Mouse (Mus musculus) ZHBTc4 (cell line): ENCODE data around the gene Tnrc6a.

Source experiments
- DNase-seq: peaks from one replicate; pipeline ENCODE4 v3.0.0-alpha.2; 2011; ENCODE audit warnings: low read depth, low spot score

Gene Tnrc6a

GRCm38 (mm10) chr7:123124735-123125181, 1.1 kb downstream of the Tnrc6a start:
- DNase-seq: no peak

GRCm38 (mm10) chr7:123126056-123126455, 2.4 kb downstream of the Tnrc6a start:
- DNase-seq: no peak

- DNase-seq: peak; percentile 45
Measured at GRCm38 (mm10) chr7:123127301-123127700, 3.6 kb downstream of the Tnrc6a start.

GRCm38 (mm10) chr7:123127981-123128380, 4.3 kb downstream of the Tnrc6a start:
- DNase-seq: no peak

- DNase-seq: no peak
Measured at GRCm38 (mm10) chr7:123129061-123129460, 5.4 kb downstream of the Tnrc6a start.

GRCm38 (mm10) chr7:123130198-123130597, 6.5 kb downstream of the Tnrc6a start:
- no peak for DNase-seq

GRCm38 (mm10) chr7:123132401-123132800, 8.7 kb downstream of the Tnrc6a start:
- no peak for DNase-seq

GRCm38 (mm10) chr7:123134876-123135275, 11.2 kb downstream of the Tnrc6a start:
- DNase-seq: no peak

- DNase-seq: no peak
Measured at GRCm38 (mm10) chr7:123135655-123136054, 12.0 kb downstream of the Tnrc6a start.

GRCm38 (mm10) chr7:123138001-123138400, 14.3 kb downstream of the Tnrc6a start:
- no peak for DNase-seq

GRCm38 (mm10) chr7:123146141-123146846, 22.6 kb downstream of the Tnrc6a start:
- DNase-seq: no peak

- no peak for DNase-seq
Measured at GRCm38 (mm10) chr7:123147787-123148186, 24.1 kb downstream of the Tnrc6a start.

GRCm38 (mm10) chr7:123148935-123149334, 25.2 kb downstream of the Tnrc6a start:
- no peak for DNase-seq

GRCm38 (mm10) chr7:123162346-123162745, 38.7 kb downstream of the Tnrc6a start:
- DNase-seq: no peak

- no peak for DNase-seq
Measured at GRCm38 (mm10) chr7:123167436-123167835, 43.8 kb downstream of the Tnrc6a start.

- DNase-seq: no peak
Measured at GRCm38 (mm10) chr7:123169618-123170017, 45.9 kb downstream of the Tnrc6a start.

- no peak for DNase-seq
Measured at GRCm38 (mm10) chr7:123172101-123172500, 48.4 kb downstream of the Tnrc6a start.

- no peak for DNase-seq
Measured at GRCm38 (mm10) chr7:123177215-123177614, 53.5 kb downstream of the Tnrc6a start.

- no peak for DNase-seq
Measured at GRCm38 (mm10) chr7:123181787-123182701, 58.4 kb downstream of the Tnrc6a start.

GRCm38 (mm10) chr7:123184891-123185290, 61.2 kb downstream of the Tnrc6a start:
- DNase-seq: no peak

- no peak for DNase-seq
Measured at GRCm38 (mm10) chr7:123186463-123186862, 62.8 kb downstream of the Tnrc6a start.

- DNase-seq: no peak
Measured at GRCm38 (mm10) chr7:123187246-123187645, 63.6 kb downstream of the Tnrc6a start.

GRCm38 (mm10) chr7:123188462-123188861, 64.8 kb downstream of the Tnrc6a start:
- no peak for DNase-seq
